Mouse (Mus musculus): ENCODE measurements at regions not wholly inside any gene's neighbourhood (a gene's known extent, or its start where the extent isn't known, plus 50 kb on each side); places are given as distances from the start of the nearest gene placed in this dataset.
"Not testable (repeated sequence)": the region's sequence is repeated elsewhere in the genome, so short reads cannot be mapped to it uniquely, and the experiment has no call there.

DNA sequence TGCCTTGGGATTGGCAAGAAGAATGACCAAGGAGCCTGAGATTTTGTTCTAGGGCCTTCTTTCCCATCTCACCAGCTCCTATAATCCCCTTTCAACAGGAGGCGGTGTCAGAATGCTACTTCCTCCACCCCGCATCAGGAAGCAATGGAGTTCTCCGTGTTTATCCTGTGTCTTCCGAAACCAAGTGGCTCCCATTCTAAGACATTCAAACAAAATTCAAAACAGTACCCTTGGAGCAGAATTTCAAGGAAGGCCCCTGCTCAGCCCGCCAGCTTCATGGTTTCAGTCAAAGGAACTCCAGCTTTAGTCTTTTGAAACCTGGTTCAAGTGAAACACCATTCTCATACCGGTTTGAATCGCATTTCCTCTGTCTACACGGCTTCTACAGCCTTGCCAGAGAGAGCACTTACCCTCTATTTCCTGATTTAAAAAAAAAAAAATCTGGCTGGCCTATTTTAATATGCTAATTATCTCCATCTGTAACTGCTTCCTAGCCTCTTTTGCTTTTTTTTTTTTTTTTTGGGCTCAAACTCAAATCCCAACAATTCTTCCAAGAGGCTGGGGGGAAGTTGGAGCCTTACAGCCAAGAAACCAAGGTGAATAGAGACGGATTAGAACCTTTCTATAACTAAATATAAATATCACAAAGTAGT lies 167.7 kb upstream of the Fam3c start:
- DNase-seq (ENCODE audit: low read depth, low spot score): no peak

DNA sequence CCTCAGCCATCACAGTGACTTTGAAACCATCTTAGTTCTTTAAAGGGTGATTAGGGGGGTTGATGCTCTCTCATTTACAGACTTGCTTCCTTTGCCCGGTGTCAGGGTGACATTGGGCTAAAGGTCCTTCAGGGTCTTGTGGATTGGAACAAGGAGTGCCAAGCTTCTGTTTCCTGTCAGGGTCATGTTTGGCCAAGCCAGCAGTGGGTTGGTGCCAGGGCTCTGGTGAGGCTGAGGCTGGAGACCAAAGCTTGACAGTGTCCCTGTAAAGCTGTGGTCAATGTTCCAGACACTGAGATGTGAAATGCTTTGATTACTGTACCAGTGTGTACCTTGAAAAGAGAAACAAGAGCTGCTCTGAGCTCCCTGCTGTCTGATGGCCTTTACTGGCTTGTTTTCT lies 150.8 kb upstream of the Fam3c start:
- DNase-seq (ENCODE audit: low read depth, low spot score): no peak

DNA sequence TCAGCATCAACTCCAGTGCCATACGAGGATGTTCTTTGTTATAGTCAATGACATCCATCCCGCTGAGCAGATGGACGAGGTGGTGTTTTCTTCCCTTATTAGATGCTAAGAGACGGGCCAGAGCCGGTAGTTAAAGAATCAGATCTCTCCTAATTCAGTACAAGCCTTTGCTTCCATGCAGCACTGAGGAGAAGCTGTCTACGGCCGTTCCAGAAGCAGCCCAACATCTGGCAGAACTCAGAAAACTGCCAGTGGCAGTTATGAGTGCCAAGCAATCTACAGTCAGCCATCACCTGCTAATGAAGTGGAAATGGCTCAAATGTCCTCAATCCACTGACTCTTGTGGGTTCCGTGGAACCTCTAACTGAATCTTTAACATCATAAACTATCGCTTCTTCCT lies 141.3 kb upstream of the Fam3c start:
- no peak for DNase-seq (ENCODE audit: low read depth, low spot score)

DNA sequence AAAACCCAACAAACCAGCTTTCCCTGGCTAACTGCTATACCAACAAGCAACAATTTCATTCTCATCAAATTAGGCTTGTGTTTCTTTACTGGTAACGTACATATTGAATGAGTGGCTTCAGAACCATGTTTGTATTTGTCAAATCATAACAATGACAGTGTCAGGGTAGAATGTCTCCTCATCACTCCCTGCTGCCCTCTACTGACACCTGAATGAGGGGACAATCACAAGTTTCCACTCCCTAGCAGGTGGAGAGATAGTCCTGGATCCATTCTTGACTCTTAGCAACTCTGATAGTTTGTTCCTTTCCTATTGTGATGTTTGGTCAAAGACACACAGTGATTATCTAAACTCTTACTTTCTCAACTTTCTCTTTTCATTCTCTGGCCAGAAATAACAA lies 140.4 kb upstream of the Fam3c start:
- DNase-seq (ENCODE audit: low read depth, low spot score): no peak

DNA sequence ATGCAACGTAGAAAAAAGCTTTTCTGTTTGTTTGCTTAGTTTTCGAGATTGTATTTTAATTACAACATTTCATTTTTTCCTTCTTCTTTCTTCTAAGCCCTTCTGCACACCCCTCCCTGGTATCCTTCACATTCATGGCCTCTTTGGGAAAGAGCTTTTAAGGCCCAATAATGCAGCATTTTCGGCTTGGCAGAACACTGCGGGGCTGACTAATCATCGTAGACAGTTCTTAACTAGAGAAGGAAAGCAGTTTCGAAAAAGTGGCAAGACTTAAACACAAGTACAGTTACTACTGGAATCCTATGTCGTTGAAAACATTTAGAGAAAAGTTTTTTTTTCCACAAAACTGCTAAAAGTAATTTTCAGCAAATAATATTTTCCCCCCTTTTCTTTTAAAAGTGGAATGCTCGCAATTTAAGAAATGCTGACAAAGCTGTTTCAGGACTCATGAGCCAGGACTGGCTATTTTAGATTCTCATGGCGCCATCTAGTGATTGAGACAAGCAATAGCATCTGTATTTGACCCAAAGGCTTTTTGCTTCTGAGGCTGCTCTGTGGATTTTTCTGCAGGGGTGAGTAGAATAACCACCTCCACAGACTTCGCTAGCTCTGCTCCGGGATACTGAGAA lies 137.7 kb upstream of the Fam3c start:
- DNase-seq (ENCODE audit: low read depth, low spot score): peak; percentile 52

DNA sequence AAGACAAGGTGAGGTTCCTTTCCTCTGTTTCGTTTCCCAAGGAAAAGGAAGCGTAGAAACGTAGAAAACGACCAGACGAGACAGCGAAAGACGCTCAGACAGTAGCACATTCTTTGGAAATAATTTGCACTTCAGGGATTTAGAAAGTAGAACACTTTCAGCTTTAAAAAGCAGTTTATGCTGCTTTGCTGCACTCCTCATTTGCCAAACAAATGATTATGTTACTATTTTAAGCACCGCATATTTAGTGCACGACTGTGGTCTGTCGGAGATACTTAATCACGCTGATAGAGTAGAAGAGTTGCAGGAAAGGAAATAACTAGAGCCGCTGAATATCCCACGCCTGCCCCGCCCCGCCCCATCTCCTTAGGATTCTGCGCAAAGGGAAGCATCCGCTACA lies 136.9 kb upstream of the Fam3c start:
- no peak for DNase-seq (ENCODE audit: low read depth, low spot score)

DNA sequence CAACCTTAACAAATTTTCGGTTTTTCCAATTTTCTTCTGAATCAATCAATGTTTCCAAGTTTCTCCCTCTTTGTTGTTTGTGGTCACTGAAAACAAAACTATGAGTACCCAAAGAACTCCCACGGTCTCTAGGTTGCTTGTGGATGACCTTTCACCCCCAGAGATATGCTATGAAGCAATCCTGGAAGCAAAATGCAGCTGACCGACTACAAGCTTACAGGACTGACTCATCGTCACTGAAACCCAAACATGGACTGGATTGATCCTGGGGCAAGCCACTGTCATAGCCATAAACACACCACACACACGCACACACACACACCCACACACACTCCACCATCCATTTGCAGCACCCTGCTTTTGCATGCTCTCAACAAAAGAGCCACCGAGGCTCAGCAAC lies 134.7 kb upstream of the Fam3c start:
- DNase-seq (ENCODE audit: low read depth, low spot score): no peak

DNA sequence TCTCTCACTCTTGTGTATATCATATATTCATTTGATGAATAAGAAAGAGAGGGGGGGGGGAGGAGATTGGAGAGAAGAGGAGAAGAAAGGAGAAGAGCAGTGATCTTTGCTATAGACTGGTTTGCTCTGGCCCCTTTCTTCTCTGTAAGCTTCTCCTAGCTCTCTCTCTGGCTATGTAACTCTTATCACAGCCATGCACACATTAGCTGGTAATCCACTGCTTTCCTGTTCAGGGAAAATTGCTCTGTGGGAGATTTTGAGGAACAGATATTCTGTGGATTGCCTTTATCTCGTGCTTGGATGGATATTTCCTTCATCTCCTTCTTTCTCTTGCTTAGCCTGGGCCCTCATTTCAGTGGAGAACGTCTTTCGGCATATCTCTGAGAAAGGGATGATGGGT lies 131.4 kb upstream of the Fam3c start:
- no peak for DNase-seq (ENCODE audit: low read depth, low spot score)

DNA sequence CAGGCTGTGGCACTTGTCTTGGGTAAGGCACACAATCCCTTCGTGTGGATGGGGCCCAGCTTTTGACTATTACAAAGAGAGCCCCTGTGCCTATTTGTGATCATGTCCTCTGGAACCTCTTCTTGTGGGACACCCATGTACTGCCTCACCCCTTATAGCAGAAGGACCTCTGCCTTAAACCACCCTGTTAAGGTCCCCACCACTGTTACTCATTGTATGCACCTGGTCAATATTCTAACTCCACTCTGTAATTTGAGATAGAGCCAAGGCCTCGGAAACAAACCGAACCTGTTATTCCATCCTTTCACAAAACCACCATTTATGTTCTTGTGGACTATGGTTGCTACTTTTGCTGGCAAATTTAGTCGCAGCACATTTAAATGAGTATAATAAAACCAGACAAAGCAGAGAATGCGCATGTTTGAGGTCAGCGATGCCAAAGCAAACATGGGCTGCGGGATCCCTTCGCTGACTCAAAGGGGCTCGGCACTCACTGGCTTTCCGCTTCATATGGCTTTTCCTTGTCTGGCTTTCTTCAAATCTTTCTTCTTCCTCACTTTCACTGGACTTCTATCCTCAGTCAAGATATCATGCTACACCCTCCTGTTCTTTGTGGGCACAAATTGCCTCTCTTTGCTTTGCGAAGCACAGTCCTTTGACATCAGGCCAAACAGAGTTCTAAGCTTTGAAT lies 129.9 kb upstream of the Fam3c start:
- DNase-seq (ENCODE audit: low read depth, low spot score): no peak

DNA sequence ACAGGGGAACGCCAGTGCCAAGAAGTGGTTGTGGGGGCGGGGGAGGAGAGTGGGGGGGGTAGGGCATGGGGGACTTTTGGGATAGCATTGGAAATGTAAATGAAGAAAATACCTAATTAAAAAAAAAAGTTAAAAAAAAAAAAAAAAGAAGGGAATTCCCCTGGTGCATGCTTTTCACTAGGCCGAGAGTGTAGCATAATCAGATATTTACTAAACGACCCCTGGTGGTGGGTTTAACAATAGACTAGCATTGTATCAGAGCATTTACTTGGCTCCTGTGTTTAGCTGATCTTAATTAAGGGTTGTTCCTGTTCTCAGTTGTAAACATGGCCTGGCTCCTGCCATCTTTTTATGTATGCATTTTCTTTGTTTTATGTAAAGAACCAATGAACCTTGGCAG lies 126.2 kb upstream of the Fam3c start:
- not testable (repeated sequence) for DNase-seq (ENCODE audit: low read depth, low spot score)

GRCm38 (mm10) chr6:22474604-22475003 lies 118.6 kb upstream of the Fam3c start:
- peak; percentile 9 for DNase-seq (ENCODE audit: low read depth, low spot score)

GRCm38 (mm10) chr6:22474011-22474410 lies 118.0 kb upstream of the Fam3c start:
- no peak for DNase-seq (ENCODE audit: low read depth, low spot score)

- DNase-seq (ENCODE audit: low read depth, low spot score): not testable (repeated sequence)
These were observed 116.4 kb upstream of the Fam3c start for GRCm38 (mm10) chr6:22472400-22472799.

GRCm38 (mm10) chr6:22467334-22467993 lies 111.4 kb upstream of the Fam3c start:
- no peak for DNase-seq (ENCODE audit: low read depth, low spot score)

DNA sequence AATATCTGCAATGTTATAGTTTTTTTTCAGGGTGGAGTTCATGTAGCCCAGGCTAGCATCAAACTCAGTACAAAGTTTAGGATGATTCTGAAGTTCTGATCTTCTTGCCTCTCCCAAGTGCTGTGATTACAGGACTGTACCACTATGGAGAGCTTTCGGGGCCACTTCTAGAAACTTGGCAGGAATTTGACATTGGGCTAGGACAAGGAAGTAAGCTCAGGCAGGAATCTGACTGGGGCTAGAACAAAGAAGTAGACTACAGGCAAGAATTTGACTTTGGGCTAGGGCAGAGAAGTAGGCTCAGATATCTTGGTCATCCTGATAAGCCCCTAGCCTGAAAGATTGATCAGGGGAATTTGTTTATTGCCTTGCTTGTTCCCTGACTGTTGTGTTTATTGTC lies 109.9 kb upstream of the Fam3c start:
- no peak for DNase-seq (ENCODE audit: low read depth, low spot score)

DNA sequence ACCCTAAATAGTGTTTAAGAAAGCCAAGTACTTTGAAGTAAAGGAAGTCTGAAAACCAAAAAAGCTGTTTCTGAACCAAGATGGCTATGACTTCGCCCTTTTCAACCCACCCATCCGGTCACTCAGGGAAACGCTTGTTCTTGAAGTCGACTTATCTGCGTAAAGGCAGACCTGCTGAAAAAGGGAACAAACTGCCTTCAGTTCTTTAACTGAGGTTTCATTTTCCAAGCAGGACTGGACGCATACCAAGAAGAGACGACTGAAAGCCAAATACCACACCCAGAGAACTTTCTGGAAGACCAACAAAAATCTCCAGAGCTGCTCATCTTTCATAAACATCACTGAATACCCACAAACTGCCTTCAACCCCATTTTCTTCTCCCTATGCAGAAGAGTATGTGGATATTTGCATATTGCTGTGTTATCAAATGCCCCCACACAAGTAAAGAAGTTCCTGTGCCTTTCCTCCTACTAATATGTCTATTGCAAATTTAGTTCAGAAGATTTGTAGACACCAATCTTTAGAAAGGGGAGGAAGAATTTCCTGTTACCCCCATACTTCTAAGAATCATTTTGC lies 103.5 kb upstream of the Fam3c start:
- peak; percentile 62 for DNase-seq (ENCODE audit: low read depth, low spot score)

- DNase-seq (ENCODE audit: low read depth, low spot score): no peak
These were observed 96.2 kb upstream of the Fam3c start for GRCm38 (mm10) chr6:22452203-22452602.

DNA sequence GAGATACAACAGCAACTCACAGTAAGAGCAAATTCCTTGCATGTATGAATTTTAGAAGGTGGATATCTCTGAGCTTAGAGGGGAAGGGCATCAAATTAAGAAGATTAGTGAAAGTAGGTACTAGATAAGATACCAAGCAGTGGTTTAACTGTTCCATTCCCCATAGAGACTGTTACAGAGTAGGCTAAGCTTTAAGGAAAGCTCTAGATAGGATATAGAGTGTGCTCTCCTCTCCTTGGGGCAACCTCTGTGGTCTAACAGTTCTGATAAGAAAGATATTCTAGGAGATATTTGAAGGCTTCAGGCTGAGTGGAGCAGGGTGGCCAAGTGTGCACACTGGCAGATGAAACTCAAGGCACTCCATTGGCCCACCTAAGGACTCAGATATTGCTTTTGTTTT lies 94.5 kb upstream of the Fam3c start:
- DNase-seq (ENCODE audit: low read depth, low spot score): no peak

DNA sequence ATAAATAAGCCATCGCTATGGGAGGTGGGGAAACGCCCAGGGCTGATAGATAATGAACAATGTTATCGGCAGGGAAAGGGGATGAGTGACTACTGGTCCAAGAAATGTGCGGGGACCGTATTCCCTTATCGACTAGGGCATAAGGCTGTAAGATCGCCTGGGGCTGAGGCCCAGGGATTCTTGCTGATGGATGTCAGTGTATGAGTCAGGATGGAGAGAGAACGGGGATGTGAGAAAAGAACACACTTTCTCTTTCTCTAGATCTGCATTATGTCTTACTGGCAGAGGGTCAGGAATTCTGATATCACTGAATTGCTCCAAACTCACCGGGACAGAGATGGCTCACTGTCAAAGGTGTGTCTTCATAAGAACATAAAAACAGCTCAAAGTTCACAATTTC lies 92.9 kb upstream of the Fam3c start:
- DNase-seq (ENCODE audit: low read depth, low spot score): no peak

DNA sequence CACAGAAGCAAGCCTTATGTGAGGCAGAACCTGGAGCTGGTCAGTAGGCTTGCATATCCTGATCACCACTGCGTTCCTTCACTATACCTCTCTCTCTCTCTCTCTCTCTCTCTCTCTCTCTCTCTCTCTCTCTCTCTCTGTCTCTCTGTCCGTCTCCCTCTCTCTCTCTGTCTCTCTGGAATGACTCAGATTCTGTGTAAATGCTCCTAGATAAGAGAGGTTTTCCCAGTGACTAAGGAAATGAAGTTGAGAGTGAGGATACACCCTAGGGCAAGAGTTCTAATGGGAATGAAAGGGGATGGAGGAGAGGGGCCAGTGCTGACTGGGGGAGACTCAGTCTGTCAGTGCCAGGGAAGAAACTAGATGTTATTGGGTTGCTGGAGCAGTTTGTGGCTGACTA lies 91.6 kb upstream of the Fam3c start:
- no peak for DNase-seq (ENCODE audit: low read depth, low spot score)

GRCm38 (mm10) chr6:22446621-22447310 lies 90.7 kb upstream of the Fam3c start:
- no peak for DNase-seq (ENCODE audit: low read depth, low spot score)

DNA sequence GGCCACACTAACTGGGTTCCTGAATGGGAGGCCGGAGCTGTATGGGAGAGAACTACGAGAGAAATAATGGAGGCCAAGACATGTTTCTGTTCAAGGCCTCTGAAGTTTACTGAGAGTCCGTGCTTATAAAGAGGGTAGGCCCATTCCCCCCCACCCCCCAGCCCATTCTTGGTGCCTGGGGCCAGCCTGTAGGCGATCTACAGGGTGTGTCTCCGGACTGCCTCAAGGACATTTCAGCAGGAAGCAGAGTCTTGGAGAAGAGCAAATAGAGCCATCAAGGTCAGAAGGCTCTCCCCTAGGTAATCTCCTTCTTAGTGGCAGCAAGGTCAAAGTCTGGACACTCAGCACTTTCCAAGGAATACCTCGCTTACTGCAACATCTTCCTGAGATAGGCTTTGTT lies 88.8 kb upstream of the Fam3c start:
- not testable (repeated sequence) for DNase-seq (ENCODE audit: low read depth, low spot score)
